Mouse (Mus musculus) neural tube, embryonic 11.5 days (tissue): Measurements from ENCODE around the gene Mlph. TPM values are rescaled to one million over a fixed set of nuclear protein-coding genes. Genes with fewer than 3 reads are reported as not detected.

Experiments used
- ATAC-seq: fragments of 200-750 bp; cut with Nextera tagmentation; 2 replicates; pipeline ENCODE4 v1.8.0; 2017; ENCODE audit warnings: moderate number of reproducible peaks, mild to moderate bottlenecking, moderate TSS enrichment, moderate library complexity; ENCODE audit not compliant: insufficient read depth, low FRiP score, low TSS enrichment
- DNase-seq: peaks from one replicate; pipeline ENCODE4 v3.0.0-alpha.2; 2015; ENCODE audit warnings: low spot score
- H3K27ac ChIP-seq: fragments of 300-500 bp; sonication (generic); 2 replicates; pipeline ENCODE4 v1.5.1; 2014; ENCODE audit warnings: low read depth, mild to moderate bottlenecking, low read length
- H3K27me3 ChIP-seq: fragments of 300-500 bp; sonication (generic); 2 replicates; pipeline ENCODE4 v1.6.1; 2014; ENCODE audit warnings: mild to moderate bottlenecking, low read length, mixed read lengths; ENCODE audit not compliant: control insufficient read depth, insufficient read depth
- H3K36me3 ChIP-seq: fragments of 300-500 bp; sonication (generic); 2 replicates; pipeline ENCODE4 v1.6.1; 2014; ENCODE audit warnings: mild to moderate bottlenecking, low read length, moderate library complexity, mixed read lengths; ENCODE audit not compliant: control insufficient read depth, insufficient read depth
- H3K4me1 ChIP-seq: fragments of 300-500 bp; sonication (generic); 2 replicates; pipeline ENCODE4 v1.6.1; 2014; ENCODE audit warnings: low read length, mixed read lengths; ENCODE audit not compliant: control insufficient read depth, insufficient read depth
- H3K4me2 ChIP-seq: fragments of 300-500 bp; sonication (generic); 2 replicates; pipeline ENCODE4 v1.6.1; 2014; ENCODE audit warnings: low read depth, mild to moderate bottlenecking, moderate library complexity
- H3K4me3 ChIP-seq: fragments of 300-500 bp; sonication (generic); 2 replicates; pipeline ENCODE4 v1.5.1; 2014; ENCODE audit warnings: low read depth, low read length
- H3K9ac ChIP-seq: fragments of 300-500 bp; sonication (generic); 2 replicates; pipeline ENCODE4 v1.6.1; 2014; ENCODE audit warnings: mild to moderate bottlenecking, low read length
- H3K9me3 ChIP-seq: fragments of 300-500 bp; sonication (generic); 2 replicates; pipeline ENCODE4 v1.6.1; 2016; ENCODE audit warnings: low read length; ENCODE audit not compliant: control insufficient read depth
- WGBS: fragments of 180-500 bp; shearing (Covaris S2); extraction: QIAGEN DNeasy Blood & Tissue Kit; methylation state at CpG from one replicate; pipeline ENCODE4 v1.1.7; 2014; 5-methylcytosine and 5-hydroxymethylcytosine counted together
- polyA plus RNA-seq: library from polyadenylated mRNA; unstranded; fragments of >200 nt; fragmentation: Nextera tagmentation; extraction: Ambion mirVana; gene quantifications from 2 replicates; pipeline ENCODE4 v1.2.1, GENCODE M21; 2014

Gene Mlph
- polyA plus RNA-seq: 0.19 and 0.24 TPM in 2 replicates

- Histone ChIP-seq H3K27ac (no peak within 1 kb of the TSS), H3K9me3 (no peaks in the 10 kb centered on the region; the same call in 1 of the 2 replicates), H3K4me2 (peak within 1 kb of the TSS; percentile 2), H3K4me3 (no peak within 1 kb of the TSS), H3K27me3 (no peaks in the 10 kb centered on the region), H3K4me1 (0 out of 2 replicates have a peak, but pooled peaks cover 2% of the 10 kb centered on the region), H3K36me3 (no peaks in the 10 kb centered on the region), H3K9ac (no peak within 1 kb of the TSS)
- 14% methylated on average over 18 of the region's 18 CpGs for WGBS
- DNase-seq: no peak
- ATAC-seq: no peak
Measured at GRCm38 (mm10) chr1:90914948-90915569, at the start of gene Mlph. Gene Mlph, plus strand, starts transcription at chr1:90915085.

- no peak overlapping the region for H3K27ac ChIP-seq
- no peaks in the 10 kb centered on the region for H3K27me3 ChIP-seq
- 84% methylated on average over 7 of the region's 7 CpGs for WGBS
- no peak for DNase-seq
- no peaks in the 10 kb centered on the region for H3K36me3 ChIP-seq
- no peak overlapping the region for H3K4me3 ChIP-seq
- H3K9me3 ChIP-seq: no peaks in the 10 kb centered on the region
- no peaks in the 10 kb centered on the region for H3K4me1 ChIP-seq
- no peak overlapping the region for H3K4me2 ChIP-seq
- no peak for ATAC-seq
- H3K9ac ChIP-seq: no peak overlapping the region
Measured at GRCm38 (mm10) chr1:90866734-90867133, 48.2 kb upstream of the Mlph start.

- no peak for DNase-seq
- no peaks in the 10 kb centered on the region for H3K36me3 ChIP-seq
- no peak overlapping the region for H3K27ac ChIP-seq
- no peak overlapping the region for H3K9ac ChIP-seq
- H3K4me1 ChIP-seq: no peaks in the 10 kb centered on the region
- H3K4me3 ChIP-seq: no peak overlapping the region
- WGBS: 91% methylated on average over 2 of the region's 2 CpGs
- ATAC-seq: no peak
- no peaks in the 10 kb centered on the region for H3K27me3 ChIP-seq
- H3K9me3 ChIP-seq: no peaks in the 10 kb centered on the region
- no peak overlapping the region for H3K4me2 ChIP-seq
Measured at GRCm38 (mm10) chr1:90870581-90870980, 44.3 kb upstream of the Mlph start.

- ATAC-seq (no peak), DNase-seq (no peak)
- Histone ChIP-seq H3K36me3 (no peaks in the 10 kb centered on the region), H3K27me3 (no peaks in the 10 kb centered on the region), H3K9me3 (no peaks in the 10 kb centered on the region), H3K9ac (no peak overlapping the region), H3K4me3 (no peak overlapping the region), H3K27ac (no peak overlapping the region), H3K4me1 (no peaks in the 10 kb centered on the region), H3K4me2 (no peak overlapping the region)
- WGBS: 90% methylated on average over 8 of the region's 8 CpGs
Measured at GRCm38 (mm10) chr1:90875371-90875770, 39.5 kb upstream of the Mlph start.

GRCm38 (mm10) chr1:90875961-90876360 is 38.9 kb upstream of the Mlph start:
- Histone ChIP-seq H3K27me3 (no peaks in the 10 kb centered on the region), H3K27ac (no peak overlapping the region), H3K9ac (no peak overlapping the region), H3K9me3 (no peaks in the 10 kb centered on the region), H3K4me2 (no peak overlapping the region), H3K36me3 (no peaks in the 10 kb centered on the region), H3K4me1 (no peaks in the 10 kb centered on the region), H3K4me3 (no peak overlapping the region)
- ATAC-seq (no peak), DNase-seq (no peak)
- 42% methylated on average over 2 of the region's 2 CpGs for WGBS

GRCm38 (mm10) chr1:90876486-90877270 is 38.2 kb upstream of the Mlph start:
- no peak for ATAC-seq

GRCm38 (mm10) chr1:90885771-90886460 is 29.0 kb upstream of the Mlph start:
- Histone ChIP-seq H3K9ac (no peak overlapping the region), H3K4me1 (no peaks in the 10 kb centered on the region), H3K27me3 (no peaks in the 10 kb centered on the region), H3K36me3 (no peaks in the 10 kb centered on the region), H3K9me3 (no peaks in the 10 kb centered on the region), H3K27ac (no peak overlapping the region), H3K4me3 (no peak overlapping the region), H3K4me2 (no peak overlapping the region)
- ATAC-seq (no peak), DNase-seq (peak; percentile 41)
- 64% methylated on average over 6 of the region's 6 CpGs for WGBS

More at GRCm38 (mm10) chr1:90876486-90877270, 38.2 kb upstream of the Mlph start:
- H3K27me3 ChIP-seq: no peaks in the 10 kb centered on the region
- no peaks in the 10 kb centered on the region for H3K9me3 ChIP-seq
- 76% methylated on average over 5 of the region's 5 CpGs for WGBS
- H3K4me1 ChIP-seq: no peaks in the 10 kb centered on the region
- H3K9ac ChIP-seq: no peak overlapping the region
- H3K36me3 ChIP-seq: no peaks in the 10 kb centered on the region
- H3K4me2 ChIP-seq: no peak overlapping the region
- H3K27ac ChIP-seq: no peak overlapping the region
- no peak for DNase-seq
- no peak overlapping the region for H3K4me3 ChIP-seq

- Histone ChIP-seq H3K4me1 (no peaks in the 10 kb centered on the region), H3K9ac (no peak overlapping the region), H3K9me3 (no peaks in the 10 kb centered on the region), H3K27me3 (no peaks in the 10 kb centered on the region), H3K36me3 (no peaks in the 10 kb centered on the region), H3K4me2 (no peak overlapping the region), H3K27ac (no peak overlapping the region), H3K4me3 (no peak overlapping the region)
- ATAC-seq (no peak), DNase-seq (no peak)
- 79% methylated on average over 3 of the region's 3 CpGs for WGBS
Measured at GRCm38 (mm10) chr1:90894521-90894920, 20.4 kb upstream of the Mlph start.
